Mouse (Mus musculus): ENCODE measurements around the gene Jph4. TPM values are rescaled to one million over a fixed set of nuclear protein-coding genes. Genes with fewer than 3 reads are reported as not detected.

Gene Jph4
- polyA plus RNA-seq, 1 experiment from 2014 or later = 2.7 TPM

DNA sequence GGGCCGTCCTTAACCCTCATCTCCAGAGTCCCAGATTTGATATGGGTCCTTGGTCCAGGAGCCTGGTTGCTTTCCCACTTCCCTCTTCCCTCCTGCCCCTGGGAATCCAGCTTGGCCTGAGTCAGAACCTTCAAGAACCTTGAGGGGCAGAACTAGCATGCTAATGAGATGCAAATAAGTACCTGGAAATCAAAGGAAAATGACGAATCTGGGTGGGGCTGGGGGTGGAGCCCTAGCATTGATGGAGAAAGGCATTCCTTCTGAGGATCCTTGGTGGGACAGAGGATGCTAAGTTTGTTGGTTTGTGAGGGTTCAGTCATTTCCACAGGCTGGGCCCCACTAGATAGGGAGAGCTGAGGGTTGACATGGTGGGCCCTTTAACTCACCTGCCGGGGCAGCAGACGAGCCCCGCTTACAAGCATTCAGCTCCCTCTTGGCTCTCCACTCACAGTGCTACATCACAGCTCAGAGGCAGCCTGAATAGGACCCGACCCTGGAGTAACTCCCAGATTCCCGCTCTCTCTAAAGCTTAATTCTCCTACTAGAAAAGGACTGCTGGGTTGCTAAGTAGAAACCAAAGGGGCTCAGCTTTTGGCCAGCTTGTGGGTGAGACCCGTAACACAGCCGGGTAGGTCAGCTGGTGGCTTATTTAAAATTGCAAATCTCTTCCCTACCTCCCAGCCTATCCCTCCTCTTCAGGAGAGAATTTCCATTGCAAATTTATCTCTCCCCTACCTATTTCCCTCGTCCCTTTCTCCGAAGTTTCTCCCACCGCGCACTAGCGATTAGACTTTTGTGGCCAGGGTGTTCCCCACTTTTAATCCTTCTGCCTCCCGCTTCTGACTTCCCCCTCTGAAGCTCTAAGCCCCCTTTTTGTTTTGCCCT is 39.0 kb downstream of the Jph4 start:
- Histone ChIP-seq H3K4me2 (peak overlapping the region; percentile 56), H3K27me3 (peaks cover 9% of the 10 kb centered on the region), H3K9ac (peak overlapping the region; percentile 61), H3K36me3 (peaks cover 16% of the 10 kb centered on the region), H3K27ac (no peak overlapping the region), H3K4me3 (peak overlapping the region; percentile 9), H3K4me1 (peaks cover 25% of the 10 kb centered on the region), H3K9me3 (no peaks in the 10 kb centered on the region)
- ATAC-seq (ENCODE audit: insufficient number of reproducible peaks, insufficient read depth, low FRiP score, low TSS enrichment, low read depth) = no peak
- 23% methylated on average over 15 of the region's 15 CpGs for WGBS

DNA sequence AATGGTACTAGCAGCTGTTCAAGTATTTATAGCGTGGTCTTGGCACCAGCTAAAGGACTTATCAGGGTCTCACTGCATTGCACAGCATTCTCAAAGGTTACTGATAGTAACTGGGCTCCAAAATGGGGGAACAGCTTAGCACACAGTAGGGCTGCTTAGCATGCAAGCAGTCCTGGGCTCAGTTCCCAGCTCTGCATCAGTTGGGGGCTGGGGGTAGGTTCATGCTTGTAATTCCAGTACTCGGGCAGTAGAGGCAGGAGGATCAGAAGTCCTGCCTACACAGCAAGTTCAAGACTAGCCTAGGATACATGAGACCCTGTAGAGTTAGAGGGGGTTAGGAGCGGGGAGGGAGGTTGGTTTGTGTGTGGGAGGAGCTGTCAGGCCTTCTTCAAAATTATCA is 39.8 kb downstream of the Jph4 start:
- ATAC-seq (ENCODE audit: insufficient number of reproducible peaks, insufficient read depth, low FRiP score, low TSS enrichment, low read depth) = no peak
- Histone ChIP-seq H3K27me3 (peaks cover 9% of the 10 kb centered on the region), H3K4me3 (no peak overlapping the region), H3K9me3 (no peaks in the 10 kb centered on the region), H3K4me2 (no peak overlapping the region), H3K36me3 (peaks cover 16% of the 10 kb centered on the region), H3K9ac (no peak overlapping the region), H3K27ac (no peak overlapping the region), H3K4me1 (peaks cover 28% of the 10 kb centered on the region)
- 60% methylated on average over 3 of the region's 3 CpGs for WGBS

DNA sequence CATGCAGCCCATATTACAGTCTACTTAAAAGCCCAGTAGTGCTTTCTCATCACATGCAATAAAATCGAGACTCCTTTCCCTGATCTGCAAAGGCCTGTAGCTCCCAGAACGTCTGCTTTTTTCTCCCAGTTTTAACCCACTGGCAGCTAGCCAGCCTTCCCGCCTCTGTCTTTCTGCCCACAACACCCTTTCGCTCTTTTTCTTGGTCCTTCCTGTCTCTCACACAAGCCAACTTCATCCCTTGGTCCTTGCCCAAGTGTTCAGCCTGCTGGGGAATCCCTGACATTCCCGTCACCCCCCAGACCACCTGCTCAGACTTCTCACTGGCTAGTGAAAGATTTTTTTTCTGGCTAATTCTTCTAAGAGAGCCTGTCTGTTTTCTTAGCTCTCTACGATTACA is 40.5 kb downstream of the Jph4 start:
- peaks cover 33% of the 10 kb centered on the region for H3K4me1 ChIP-seq
- H3K4me2 ChIP-seq = no peak overlapping the region
- peaks cover 20% of the 10 kb centered on the region for H3K36me3 ChIP-seq
- no peak overlapping the region for H3K4me3 ChIP-seq
- no peaks in the 10 kb centered on the region for H3K9me3 ChIP-seq
- peaks cover 9% of the 10 kb centered on the region for H3K27me3 ChIP-seq
- no peak overlapping the region for H3K9ac ChIP-seq
- no peak for ATAC-seq (ENCODE audit: insufficient number of reproducible peaks, insufficient read depth, low FRiP score, low TSS enrichment, low read depth)
- 44% methylated on average over 6 of the region's 6 CpGs for whole genome bisulfite sequencing
- H3K27ac ChIP-seq = no peak overlapping the region

DNA sequence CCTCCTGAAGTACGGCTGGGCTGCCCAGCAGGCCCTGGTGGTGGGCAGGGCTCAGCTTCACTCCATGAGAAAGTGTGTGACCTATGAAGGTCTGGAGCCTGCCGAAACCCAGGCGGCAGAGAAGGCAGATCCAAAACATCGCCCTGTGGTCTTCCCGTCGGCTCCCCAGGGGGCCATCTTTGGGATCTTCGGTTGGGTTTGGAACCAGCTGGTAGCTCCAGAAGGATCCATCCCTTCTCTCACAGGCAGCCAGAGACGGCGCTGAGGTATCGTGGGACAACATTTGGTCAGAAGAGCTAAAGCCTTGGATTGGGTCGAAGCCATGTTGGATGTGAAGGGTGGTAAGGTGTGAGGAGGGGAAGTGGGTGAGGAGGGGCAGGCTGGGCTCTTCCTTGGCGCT is 42.3 kb downstream of the Jph4 start:
- peaks cover 22% of the 10 kb centered on the region for H3K36me3 ChIP-seq
- no peak overlapping the region for H3K4me2 ChIP-seq
- H3K27me3 ChIP-seq = peaks cover 9% of the 10 kb centered on the region
- no peaks in the 10 kb centered on the region for H3K9me3 ChIP-seq
- H3K9ac ChIP-seq = no peak overlapping the region
- no peak overlapping the region for H3K4me3 ChIP-seq
- 95% methylated on average over 12 of the region's 12 CpGs for WGBS
- peaks cover 28% of the 10 kb centered on the region for H3K4me1 ChIP-seq
- no peak for ATAC-seq (ENCODE audit: insufficient number of reproducible peaks, insufficient read depth, low FRiP score, low TSS enrichment, low read depth)
- no peak overlapping the region for H3K27ac ChIP-seq

DNA sequence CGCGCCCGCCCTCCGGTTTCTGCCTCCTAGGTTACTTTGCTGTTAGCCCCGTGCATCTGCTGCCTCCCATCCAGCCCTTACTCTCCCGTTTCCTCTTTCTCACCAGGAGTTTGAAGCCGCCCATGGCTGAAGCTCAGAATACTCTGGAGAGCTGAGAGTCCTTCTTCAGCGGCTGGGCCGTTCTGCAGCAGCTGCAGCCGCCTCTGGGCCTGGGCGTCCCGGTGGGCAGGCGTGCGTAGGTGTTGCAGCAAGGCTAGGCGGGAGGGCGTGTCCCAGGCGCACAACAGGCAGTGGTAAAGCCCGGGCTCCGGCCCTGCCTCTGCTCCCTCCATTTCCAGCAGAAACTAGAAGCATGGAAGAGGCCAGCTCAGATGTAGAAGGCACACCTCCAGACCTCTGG is 45.0 kb downstream of the Jph4 start:
- H3K36me3 ChIP-seq = peaks cover 39% of the 10 kb centered on the region
- peak overlapping the region; percentile 59 for H3K9ac ChIP-seq
- 28% methylated on average over 19 of the region's 19 CpGs for WGBS
- H3K4me1 ChIP-seq = peaks cover 8% of the 10 kb centered on the region
- H3K4me3 ChIP-seq = peak overlapping the region; percentile 22
- peak overlapping the region; percentile 44 for H3K4me2 ChIP-seq
- no peak for ATAC-seq (ENCODE audit: insufficient number of reproducible peaks, insufficient read depth, low FRiP score, low TSS enrichment, low read depth)
- H3K27me3 ChIP-seq = no peaks in the 10 kb centered on the region
- H3K9me3 ChIP-seq = no peaks in the 10 kb centered on the region
- H3K27ac ChIP-seq = peak overlapping the region; percentile 71

DNA sequence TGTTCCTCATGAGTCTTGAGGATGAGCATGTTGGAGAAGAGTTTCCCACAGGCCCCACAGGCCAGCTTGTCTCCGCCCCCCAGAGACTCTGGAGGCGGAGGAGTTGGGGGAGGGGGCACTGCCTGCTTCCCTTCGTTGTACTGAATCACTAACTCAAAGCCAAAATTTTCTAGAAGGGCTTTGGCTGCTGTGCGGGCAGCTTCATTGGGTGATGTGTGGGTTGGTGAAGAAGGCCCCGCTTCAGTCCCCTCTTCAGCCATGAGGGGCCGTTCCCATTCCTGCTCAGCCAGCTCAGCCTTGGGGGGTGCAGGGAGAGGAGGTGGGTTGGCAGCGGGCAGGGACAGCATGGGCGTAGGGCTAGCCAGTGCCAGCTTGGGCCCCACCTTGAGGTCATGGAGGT is 50.7 kb downstream of the Jph4 start:
- Histone ChIP-seq H3K36me3 (peaks cover 45% of the 10 kb centered on the region), H3K4me2 (no peak overlapping the region), H3K27me3 (no peaks in the 10 kb centered on the region; the same call in 1 of the 2 replicates), H3K27ac (no peak overlapping the region), H3K9ac (no peak overlapping the region), H3K4me3 (no peak overlapping the region), H3K9me3 (no peaks in the 10 kb centered on the region), H3K4me1 (peaks cover 19% of the 10 kb centered on the region)
- 94% methylated on average over 8 of the region's 8 CpGs for WGBS
- ATAC-seq (ENCODE audit: insufficient number of reproducible peaks, insufficient read depth, low FRiP score, low TSS enrichment, low read depth) = no peak

DNA sequence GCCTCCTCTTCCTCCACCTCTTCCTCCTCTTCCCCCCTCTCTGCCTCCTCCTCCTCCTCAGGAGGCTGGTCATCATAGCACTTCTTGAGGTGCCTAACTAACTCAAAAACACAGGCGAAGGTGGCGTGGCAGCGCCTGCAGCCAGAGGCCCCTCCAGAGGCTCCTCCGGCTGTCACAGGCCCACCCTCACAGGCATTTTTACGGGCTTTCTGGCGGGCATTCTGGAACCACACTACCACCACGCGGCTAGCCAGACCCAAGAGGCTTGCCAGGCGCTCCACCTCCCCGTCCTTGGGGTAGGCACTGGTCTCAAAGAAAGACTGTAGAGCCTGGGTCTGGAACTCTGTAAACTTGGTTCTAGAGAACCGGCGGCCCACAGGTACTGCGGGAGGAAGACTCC is 51.3 kb downstream of the Jph4 start:
- H3K4me2 ChIP-seq = no peak overlapping the region
- H3K4me3 ChIP-seq = no peak overlapping the region
- no peaks in the 10 kb centered on the region for H3K9me3 ChIP-seq
- H3K4me1 ChIP-seq = peaks cover 25% of the 10 kb centered on the region
- H3K9ac ChIP-seq = no peak overlapping the region
- H3K27ac ChIP-seq = no peak overlapping the region
- ATAC-seq (ENCODE audit: insufficient number of reproducible peaks, insufficient read depth, low FRiP score, low TSS enrichment, low read depth) = no peak
- no peaks in the 10 kb centered on the region; the same call in 1 of the 2 replicates for H3K27me3 ChIP-seq
- H3K36me3 ChIP-seq = peaks cover 45% of the 10 kb centered on the region
- WGBS = 90% methylated on average over 13 of the region's 13 CpGs

DNA sequence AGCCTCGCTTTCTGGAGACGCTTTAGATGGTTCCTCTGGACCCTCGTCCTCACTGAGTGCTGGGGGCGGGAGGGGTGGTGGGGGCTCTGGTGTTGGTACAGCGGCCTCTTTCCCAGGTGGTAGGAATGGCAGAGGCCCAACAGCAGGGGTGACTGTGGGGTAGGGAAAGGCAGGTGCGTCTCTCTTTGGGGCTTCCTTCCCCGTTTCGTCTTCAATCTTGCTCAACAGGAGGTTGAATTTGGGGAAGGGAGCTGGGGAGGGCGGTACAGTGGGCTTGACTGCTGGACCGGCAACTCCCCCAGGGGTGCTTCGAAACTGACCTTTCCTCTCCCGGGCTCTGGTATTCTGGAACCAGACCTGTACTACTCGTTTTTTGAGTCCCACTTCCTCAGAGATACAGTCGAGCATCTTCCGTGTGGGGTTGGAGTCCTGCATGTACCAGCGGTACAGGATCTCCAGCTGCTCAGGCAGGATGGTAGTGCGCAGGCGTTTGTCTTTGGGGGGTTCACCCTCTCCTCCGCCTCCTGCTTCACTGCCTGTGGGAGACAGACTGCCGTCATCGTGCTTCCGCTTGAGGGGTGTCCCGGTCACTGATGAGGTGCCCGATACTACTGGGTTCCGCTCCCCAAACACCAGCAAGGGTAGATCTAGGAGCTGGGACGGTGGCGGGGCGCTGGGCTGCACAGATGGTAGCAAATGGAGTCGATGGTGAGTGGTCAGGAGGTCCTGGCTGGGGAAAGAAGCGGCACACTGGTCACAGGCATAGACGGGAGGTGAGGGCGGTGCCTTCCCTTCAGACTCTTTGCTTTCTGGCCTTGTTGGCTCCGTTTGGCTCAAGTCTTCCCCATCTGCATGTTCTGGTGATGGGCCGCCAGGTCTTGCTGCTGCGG is 52.0 kb downstream of the Jph4 start:
- Histone ChIP-seq H3K4me1 (peaks cover 30% of the 10 kb centered on the region), H3K4me3 (no peak overlapping the region), H3K9me3 (no peaks in the 10 kb centered on the region), H3K27me3 (no peaks in the 10 kb centered on the region; the same call in 1 of the 2 replicates), H3K36me3 (peaks cover 42% of the 10 kb centered on the region), H3K27ac (no peak overlapping the region), H3K4me2 (no peak overlapping the region), H3K9ac (no peak overlapping the region)
- no peak for ATAC-seq (ENCODE audit: insufficient number of reproducible peaks, insufficient read depth, low FRiP score, low TSS enrichment, low read depth)
- WGBS = 81% methylated on average over 35 of the region's 35 CpGs

DNA sequence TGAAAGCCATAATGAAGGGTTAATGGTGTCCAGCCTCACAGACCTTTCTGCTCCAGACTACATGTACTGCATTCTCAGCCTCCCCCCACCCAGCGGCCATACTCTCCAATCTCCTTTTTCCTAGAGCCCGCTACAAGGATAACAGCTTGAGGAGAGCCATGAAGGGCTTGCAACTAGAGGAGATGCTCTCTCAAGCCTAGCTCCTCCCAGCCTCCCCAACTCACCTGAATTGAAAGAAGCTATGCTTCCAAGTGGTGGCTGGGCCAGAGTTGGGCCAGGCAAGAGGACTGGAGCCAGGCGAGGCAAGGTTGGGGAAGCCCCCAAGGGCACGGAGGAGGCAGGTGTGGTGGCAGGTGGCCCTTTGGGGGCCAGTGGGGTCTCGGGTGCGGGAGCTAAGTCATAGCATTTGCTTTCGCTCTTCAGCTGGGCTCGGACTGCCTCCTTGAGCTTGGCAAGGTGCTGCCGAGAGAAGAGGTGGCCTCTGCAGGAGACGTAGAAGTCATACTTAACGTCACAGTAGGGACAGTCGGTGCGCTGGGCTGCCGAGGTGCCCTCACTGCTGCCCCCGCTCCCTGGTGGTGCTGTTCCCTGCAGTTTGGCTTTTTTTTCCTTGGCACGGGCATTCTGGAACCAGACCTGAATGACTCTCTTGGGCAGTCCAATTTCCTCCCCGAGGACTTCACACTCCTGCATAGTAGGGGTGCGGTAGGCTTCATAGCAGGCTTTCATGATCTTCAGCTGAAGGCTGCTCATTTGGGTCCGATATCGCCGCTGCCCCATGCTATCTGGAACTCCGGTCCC is 53.0 kb downstream of the Jph4 start:
- no peaks in the 10 kb centered on the region; the same call in 1 of the 2 replicates for H3K27me3 ChIP-seq
- H3K27ac ChIP-seq = no peak overlapping the region
- peaks cover 32% of the 10 kb centered on the region for H3K4me1 ChIP-seq
- H3K36me3 ChIP-seq = peaks cover 42% of the 10 kb centered on the region
- H3K9me3 ChIP-seq = no peaks in the 10 kb centered on the region
- WGBS = 88% methylated on average over 22 of the region's 22 CpGs
- no peak overlapping the region for H3K4me3 ChIP-seq
- ATAC-seq (ENCODE audit: insufficient number of reproducible peaks, insufficient read depth, low FRiP score, low TSS enrichment, low read depth) = no peak
- H3K9ac ChIP-seq = no peak overlapping the region
- H3K4me2 ChIP-seq = no peak overlapping the region

DNA sequence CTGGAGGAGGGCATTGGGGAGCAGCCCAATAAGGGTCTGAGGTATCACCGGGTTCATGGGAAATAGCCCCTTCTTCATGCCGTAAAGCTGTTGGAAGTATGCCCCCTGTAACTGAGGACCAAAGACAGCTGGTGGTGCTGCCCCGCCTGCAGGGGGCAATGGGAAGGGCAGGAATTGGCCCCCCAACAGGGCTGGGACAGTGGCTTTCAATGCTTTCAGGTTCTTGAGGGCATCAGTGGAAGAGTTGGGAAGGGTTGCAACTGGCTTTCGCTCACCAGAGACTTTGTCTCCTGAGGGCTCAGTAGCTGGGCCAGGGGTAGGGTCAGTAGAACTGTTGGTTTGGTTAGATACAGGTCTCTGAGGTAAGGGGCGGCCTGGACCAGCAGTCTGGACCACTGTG is 53.6 kb downstream of the Jph4 start:
- Histone ChIP-seq H3K36me3 (peaks cover 37% of the 10 kb centered on the region), H3K9me3 (no peaks in the 10 kb centered on the region), H3K9ac (no peak overlapping the region), H3K4me1 (peaks cover 32% of the 10 kb centered on the region), H3K27ac (no peak overlapping the region), H3K4me2 (peak overlapping the region; percentile 43; the same call in 1 of the 2 replicates), H3K27me3 (no peaks in the 10 kb centered on the region; the same call in 1 of the 2 replicates), H3K4me3 (no peak overlapping the region)
- ATAC-seq (ENCODE audit: insufficient number of reproducible peaks, insufficient read depth, low FRiP score, low TSS enrichment, low read depth) = no peak
- WGBS = 88% methylated on average over 5 of the region's 5 CpGs

DNA sequence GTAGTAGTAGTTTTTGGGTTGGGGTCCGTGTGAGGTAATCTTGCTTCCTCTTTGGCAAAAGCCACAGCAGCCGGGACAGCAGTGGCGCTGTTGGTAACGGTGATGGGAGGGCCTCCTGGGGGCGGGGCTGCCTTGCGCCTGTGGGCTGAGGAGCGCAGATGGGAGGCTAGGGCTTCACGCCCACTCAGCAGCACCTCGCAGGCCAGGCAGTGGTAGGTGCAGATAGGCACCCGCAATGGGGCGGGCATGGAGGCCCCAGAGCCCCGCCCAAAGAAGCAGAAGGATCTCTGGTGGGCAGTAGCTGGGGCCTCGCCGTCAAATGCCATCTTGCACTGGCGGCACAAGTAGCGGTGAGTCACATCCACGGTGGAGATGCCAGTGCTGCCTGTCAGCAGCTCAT is 54.1 kb downstream of the Jph4 start:
- Histone ChIP-seq H3K36me3 (peaks cover 33% of the 10 kb centered on the region), H3K4me1 (peaks cover 32% of the 10 kb centered on the region), H3K9me3 (no peaks in the 10 kb centered on the region), H3K27ac (no peak overlapping the region), H3K4me3 (peak overlapping the region; percentile 11; the same call in 1 of the 2 replicates), H3K9ac (peak overlapping the region; percentile 40; the same call in 1 of the 2 replicates), H3K4me2 (peak overlapping the region; percentile 43), H3K27me3 (no peaks in the 10 kb centered on the region; the same call in 1 of the 2 replicates)
- ATAC-seq (ENCODE audit: insufficient number of reproducible peaks, insufficient read depth, low FRiP score, low TSS enrichment, low read depth) = no peak; the same call in 1 of the 2 replicates
- WGBS = 27% methylated on average over 17 of the region's 17 CpGs

Data from embryonic facial prominence, embryonic 13.5 days (tissue).